Mouse (Mus musculus): ENCODE measurements around the gene Taf1b.

The Taf1b gene

DNA sequence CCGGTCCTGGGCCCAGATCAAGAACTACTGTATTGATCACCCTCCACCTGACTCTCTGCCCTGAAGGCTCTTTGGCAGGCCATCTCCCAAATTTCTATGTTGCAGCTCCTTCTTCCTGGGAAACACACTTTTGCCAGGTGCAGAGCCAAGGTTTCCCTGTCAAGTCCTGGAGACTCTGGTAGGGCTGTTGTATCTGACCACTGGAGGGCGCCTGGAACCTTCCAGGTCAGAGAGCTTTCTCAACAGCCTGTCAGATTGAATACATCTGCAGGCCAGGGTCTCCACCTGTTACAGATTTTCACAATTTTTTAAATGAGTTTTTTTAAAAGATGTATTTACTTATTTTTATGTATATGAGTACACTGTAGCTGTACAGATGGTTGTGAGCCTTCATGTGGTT is 105.1 kb downstream of the Taf1b start:
- peak; percentile 45 for DNase-seq (ENCODE audit: low spot score)

DNA sequence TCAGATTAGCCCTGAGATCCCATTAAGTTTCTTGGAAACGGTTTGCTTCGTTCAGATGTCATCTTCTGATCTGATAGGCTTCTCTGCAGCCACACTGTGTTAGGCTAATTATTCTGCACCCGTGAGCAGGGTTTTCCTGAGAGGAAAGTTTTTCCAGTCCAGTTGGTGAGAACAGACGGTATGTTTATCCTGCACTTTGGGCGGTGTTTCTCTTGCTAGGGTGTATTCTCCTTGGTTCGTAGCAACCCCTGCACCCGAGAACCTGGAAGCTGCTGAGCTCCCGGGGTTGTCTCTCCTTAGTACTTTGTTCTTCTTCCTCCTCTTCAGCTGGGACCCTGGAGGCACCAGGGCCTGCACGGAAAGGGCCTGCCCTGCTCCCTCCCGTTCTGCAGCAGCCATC is 108.0 kb downstream of the Taf1b start:
- no peak for DNase-seq (ENCODE audit: low spot score)
